Mouse (Mus musculus): ENCODE measurements around the gene Eno3.

DNA sequence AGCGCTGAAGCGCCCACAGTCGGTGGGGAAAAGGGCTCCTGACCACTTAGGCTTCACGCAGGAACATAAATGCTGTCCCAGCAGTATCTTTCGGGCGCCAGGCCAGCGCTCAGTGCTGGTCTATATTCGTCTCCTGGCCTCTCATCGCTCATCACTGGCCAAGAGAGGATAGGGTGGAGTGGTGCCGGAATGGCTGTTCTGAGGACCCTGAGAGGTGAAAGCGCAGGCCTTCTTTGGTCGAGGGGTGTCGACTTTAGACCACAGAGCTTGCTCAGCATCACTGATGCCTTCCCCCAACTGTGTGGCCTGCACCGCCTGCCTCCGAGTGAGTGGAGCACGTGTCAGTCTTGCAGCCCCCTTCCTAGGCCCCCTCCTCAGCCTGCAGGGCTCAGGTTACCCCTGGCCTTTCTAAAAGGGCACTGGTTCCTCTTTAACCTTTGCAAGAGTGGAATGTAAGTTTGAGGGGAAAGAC lies 510 bp upstream of the Eno3 start:
- TF ChIP-seq GATA1 (IDR thresholded peaks at IDR 0.05; ENCODE audit: borderline replicate concordance, low read length), result no peak
- no peak for TF ChIP-seq CTCF (IDR thresholded peaks at IDR 0.05; ENCODE audit: low read depth, low read length)

Measured in G1E (cell line).